Mouse (Mus musculus) neural tube, embryonic 12.5 days (tissue): ENCODE measurements around the gene Zdhhc8. TPM values are rescaled to one million over a fixed set of nuclear protein-coding genes. Genes with fewer than 3 reads are reported as not detected.
"Not testable (repeated sequence)": the region's sequence is repeated elsewhere in the genome, so short reads cannot be mapped to it uniquely, and the experiment has no call there.

Experiments
- ATAC-seq: fragments of 200-750 bp; cut with Nextera tagmentation; 2 replicates; pipeline ENCODE4 v1.8.0; 2017; ENCODE audit warnings: low read depth, mild to moderate bottlenecking, moderate TSS enrichment, moderate library complexity; ENCODE audit not compliant: low FRiP score
- H3K27ac ChIP-seq: fragments of 300-500 bp; sonication (generic); 2 replicates; pipeline ENCODE4 v1.5.1; 2016
- H3K27me3 ChIP-seq: fragments of 300-500 bp; sonication (generic); replicated peaks from 2 replicates; pipeline ENCODE4 v1.6.1; 2016; ENCODE audit warnings: mild to moderate bottlenecking
- H3K36me3 ChIP-seq: fragments of 300-500 bp; sonication (generic); 2 replicates; pipeline ENCODE4 v1.6.1; 2016; ENCODE audit warnings: mild to moderate bottlenecking
- H3K4me1 ChIP-seq: fragments of 300-500 bp; sonication (generic); 2 replicates; pipeline ENCODE4 v1.6.1; 2016
- H3K4me2 ChIP-seq: fragments of 300-500 bp; sonication (generic); replicated peaks from 2 replicates; pipeline ENCODE4 v1.6.1; 2016; ENCODE audit warnings: mild to moderate bottlenecking
- H3K4me3 ChIP-seq: fragments of 300-500 bp; sonication (generic); 2 replicates; pipeline ENCODE4 v1.5.1; 2016
- H3K9ac ChIP-seq: fragments of 300-500 bp; sonication (generic); 2 replicates; pipeline ENCODE4 v1.6.1; 2016; ENCODE audit warnings: mild to moderate bottlenecking
- H3K9me3 ChIP-seq: fragments of 300-500 bp; sonication (generic); 2 replicates; pipeline ENCODE4 v1.6.1; 2016; ENCODE audit warnings: mild to moderate bottlenecking
- WGBS: fragments of 180-500 bp; shearing (Covaris S2); methylation state at CpG from one replicate; pipeline ENCODE4 v1.1.7; 2016; 5-methylcytosine and 5-hydroxymethylcytosine counted together
- polyA plus RNA-seq: library from polyadenylated mRNA; unstranded; fragments of >200 nt; fragmentation: Nextera tagmentation; extraction: Ambion mirVana; gene quantifications from 2 replicates; pipeline ENCODE4 v1.2.1, GENCODE M21; 2016

The Zdhhc8 gene
- polyA plus RNA-seq, 1 experiment from 2014 or later = 17.7 TPM

- 50% methylated on average over 7 of the region's 7 CpGs for WGBS
- no peak overlapping the region for H3K9ac ChIP-seq
- no peak overlapping the region for H3K27ac ChIP-seq
- H3K4me1 ChIP-seq = peaks cover 31% of the 10 kb centered on the region
- H3K36me3 ChIP-seq = no peaks in the 10 kb centered on the region
- no peaks in the 10 kb centered on the region for H3K27me3 ChIP-seq
- no peak overlapping the region for H3K4me2 ChIP-seq
- ATAC-seq = no peak; the same call in 1 of the 2 replicates
- H3K4me3 ChIP-seq = no peak overlapping the region
- no peaks in the 10 kb centered on the region for H3K9me3 ChIP-seq
Measured at GRCm38 (mm10) chr16:18203430-18204091, 31.4 kb downstream of the Zdhhc8 start.

GRCm38 (mm10) chr16:18202061-18202460 is 32.9 kb downstream of the Zdhhc8 start:
- Histone ChIP-seq H3K9me3 (no peaks in the 10 kb centered on the region), H3K4me1 (peaks cover 46% of the 10 kb centered on the region), H3K27me3 (no peaks in the 10 kb centered on the region; the same call in 1 of the 2 replicates), H3K27ac (no peak overlapping the region), H3K4me2 (no peak overlapping the region), H3K36me3 (no peaks in the 10 kb centered on the region), H3K9ac (no peak overlapping the region), H3K4me3 (no peak overlapping the region)
- no peak for ATAC-seq
- WGBS = 100% methylated on average over 1 of the region's 1 CpGs

DNA sequence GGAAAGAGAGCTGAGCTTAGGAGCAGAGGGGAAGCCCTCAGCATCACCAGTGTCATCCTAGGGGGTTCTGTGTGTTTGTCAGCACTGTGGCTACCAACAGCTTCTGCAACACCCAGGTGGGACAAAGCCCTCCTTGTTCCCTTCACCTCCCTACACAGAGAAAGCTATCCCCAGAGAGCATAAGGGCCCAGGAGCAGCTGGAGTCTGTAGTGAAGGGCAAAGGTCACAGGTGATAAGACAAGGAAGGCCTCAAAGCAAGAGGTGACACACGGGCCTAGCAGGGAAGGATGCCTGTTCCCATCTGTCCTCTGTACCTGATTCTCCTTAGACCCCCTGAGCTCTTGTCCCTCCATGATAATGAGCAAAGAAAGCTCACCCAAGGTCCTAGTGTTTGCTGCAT is 33.3 kb downstream of the Zdhhc8 start:
- H3K36me3 ChIP-seq = no peaks in the 10 kb centered on the region
- no peaks in the 10 kb centered on the region for H3K9me3 ChIP-seq
- H3K9ac ChIP-seq = no peak overlapping the region
- no peak overlapping the region for H3K4me2 ChIP-seq
- no peak overlapping the region for H3K4me3 ChIP-seq
- ATAC-seq = no peak
- H3K27me3 ChIP-seq = no peaks in the 10 kb centered on the region; the same call in 1 of the 2 replicates
- H3K4me1 ChIP-seq = peaks cover 51% of the 10 kb centered on the region
- no peak overlapping the region for H3K27ac ChIP-seq
- WGBS = 44% methylated on average over 1 of the region's 1 CpGs

DNA sequence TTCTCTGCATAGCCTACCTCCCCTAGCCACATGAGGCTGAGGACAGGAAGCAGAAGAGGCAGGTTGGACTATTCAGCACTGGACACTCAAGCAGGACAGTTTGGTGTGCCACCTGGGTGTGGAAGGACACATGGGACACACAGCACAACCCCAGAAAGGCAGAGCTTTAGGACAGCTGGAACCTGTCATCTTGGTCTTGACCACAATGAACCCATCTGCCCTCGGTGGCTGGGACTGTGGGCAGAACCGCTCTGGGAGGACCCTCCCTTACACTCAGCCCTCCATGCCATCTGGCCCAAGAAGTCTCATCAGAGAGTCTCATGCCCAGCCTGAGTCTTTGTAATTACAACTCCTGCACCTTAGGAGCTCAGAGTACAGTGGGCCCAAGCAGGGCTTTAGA is 34.9 kb downstream of the Zdhhc8 start:
- Histone ChIP-seq H3K27ac (no peak overlapping the region), H3K27me3 (no peaks in the 10 kb centered on the region; the same call in 1 of the 2 replicates), H3K4me2 (no peak overlapping the region), H3K9ac (no peak overlapping the region), H3K36me3 (no peaks in the 10 kb centered on the region), H3K4me1 (peaks cover 65% of the 10 kb centered on the region), H3K4me3 (no peak overlapping the region), H3K9me3 (no peaks in the 10 kb centered on the region)
- ATAC-seq = no peak
- 87% methylated on average over 2 of the region's 2 CpGs for WGBS

- no peak overlapping the region for H3K4me2 ChIP-seq
- peak overlapping the region; percentile 33; the same call in 1 of the 2 replicates for H3K27ac ChIP-seq
- peak overlapping the region; percentile 13; the same call in 1 of the 2 replicates for H3K9ac ChIP-seq
- H3K4me1 ChIP-seq = peaks cover 77% of the 10 kb centered on the region
- H3K4me3 ChIP-seq = no peak overlapping the region
- H3K27me3 ChIP-seq = no peaks in the 10 kb centered on the region; the same call in 1 of the 2 replicates
- WGBS = 34% methylated on average over 10 of the region's 10 CpGs
- H3K9me3 ChIP-seq = no peaks in the 10 kb centered on the region
- 0 out of 2 replicates have a peak, but pooled peaks have one; percentile 34 for ATAC-seq
- no peaks in the 10 kb centered on the region for H3K36me3 ChIP-seq
Measured at GRCm38 (mm10) chr16:18198365-18199098, 36.4 kb downstream of the Zdhhc8 start.

DNA sequence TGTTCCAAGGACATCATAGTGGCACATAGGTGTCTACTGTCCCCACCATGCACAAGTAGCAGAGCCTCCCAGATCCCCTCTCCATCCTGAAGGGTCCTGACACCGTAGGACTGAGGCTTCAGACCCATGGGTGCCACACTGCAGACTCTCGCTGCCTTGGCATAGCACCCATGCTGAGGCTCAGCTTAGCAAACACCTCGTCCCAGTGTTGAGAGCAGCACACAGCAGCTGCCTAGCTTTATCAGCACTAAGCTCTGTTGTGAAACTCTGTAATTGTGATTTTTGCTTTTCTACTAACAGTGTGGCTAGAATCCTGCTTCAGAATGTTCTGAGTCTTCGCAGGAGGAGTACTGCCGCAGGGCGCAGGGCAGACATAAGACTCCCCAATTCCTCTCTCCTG is 37.1 kb downstream of the Zdhhc8 start:
- Histone ChIP-seq H3K36me3 (no peaks in the 10 kb centered on the region), H3K27ac (no peak overlapping the region), H3K4me3 (no peak overlapping the region), H3K27me3 (no peaks in the 10 kb centered on the region; the same call in 1 of the 2 replicates), H3K4me2 (no peak overlapping the region), H3K9ac (no peak overlapping the region), H3K4me1 (peaks cover 74% of the 10 kb centered on the region), H3K9me3 (no peaks in the 10 kb centered on the region)
- ATAC-seq = no peak
- 87% methylated on average over 6 of the region's 6 CpGs for WGBS

DNA sequence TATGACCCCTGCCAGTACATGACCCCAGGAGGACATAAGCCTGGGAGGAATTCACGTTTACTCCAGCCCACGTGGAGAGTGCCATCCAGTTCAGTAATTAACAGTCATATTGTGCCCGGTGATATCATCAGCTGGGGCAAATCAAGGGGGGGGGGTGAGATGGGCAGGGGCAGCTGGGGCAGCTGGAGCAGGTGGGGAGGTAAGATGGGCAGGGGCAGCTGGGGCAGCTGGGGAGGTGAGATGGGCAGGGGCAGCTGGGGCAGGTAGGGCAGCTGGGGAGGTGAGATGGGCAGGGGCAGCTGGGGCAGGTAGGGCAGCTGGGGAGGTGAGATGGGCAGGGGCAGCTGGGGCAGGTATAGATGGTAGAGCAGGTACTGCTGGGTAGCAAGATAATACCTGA is 39.4 kb downstream of the Zdhhc8 start:
- not testable (repeated sequence) for H3K36me3 ChIP-seq, H3K4me3 ChIP-seq
- peaks cover 68% of the 10 kb centered on the region for H3K4me1 ChIP-seq

DNA sequence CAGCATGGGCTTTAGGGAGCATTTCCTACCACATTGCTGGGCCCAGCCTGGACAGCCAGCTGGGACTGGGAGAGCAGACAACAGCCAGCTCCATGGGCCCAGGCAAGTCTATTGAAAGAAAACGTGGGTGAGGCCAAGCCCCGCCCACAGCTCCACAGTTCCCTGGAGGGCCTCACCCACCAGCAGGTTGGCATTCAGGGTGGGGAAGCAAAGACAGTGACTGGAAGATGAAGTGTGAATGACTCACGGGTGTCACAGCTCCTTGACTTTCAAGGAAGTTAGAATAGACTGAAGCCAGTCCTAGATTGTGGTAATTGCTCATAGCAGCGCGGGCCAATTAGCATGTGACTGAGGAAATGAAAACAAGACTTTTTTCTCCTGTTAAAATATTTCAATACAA is 39.9 kb downstream of the Zdhhc8 start:
- Histone ChIP-seq H3K36me3 (no peaks in the 10 kb centered on the region), H3K27me3 (no peaks in the 10 kb centered on the region; the same call in 1 of the 2 replicates), H3K9ac (no peak overlapping the region), H3K4me3 (no peak overlapping the region; the same call in 1 of the 2 replicates), H3K4me2 (no peak overlapping the region), H3K9me3 (no peaks in the 10 kb centered on the region), H3K27ac (0 out of 2 replicates have a peak overlapping the region, but pooled peaks have one; percentile 47), H3K4me1 (peaks cover 63% of the 10 kb centered on the region)
- ATAC-seq = no peak
- 56% methylated on average over 5 of the region's 5 CpGs for WGBS

More for the DNA sequence above, 39.4 kb downstream of the Zdhhc8 start:
- not testable (repeated sequence) for H3K4me2 ChIP-seq, H3K27me3 ChIP-seq, H3K27ac ChIP-seq, H3K9ac ChIP-seq, ATAC-seq, H3K9me3 ChIP-seq
- WGBS = 31% methylated on average over 3 of the region's 3 CpGs

DNA sequence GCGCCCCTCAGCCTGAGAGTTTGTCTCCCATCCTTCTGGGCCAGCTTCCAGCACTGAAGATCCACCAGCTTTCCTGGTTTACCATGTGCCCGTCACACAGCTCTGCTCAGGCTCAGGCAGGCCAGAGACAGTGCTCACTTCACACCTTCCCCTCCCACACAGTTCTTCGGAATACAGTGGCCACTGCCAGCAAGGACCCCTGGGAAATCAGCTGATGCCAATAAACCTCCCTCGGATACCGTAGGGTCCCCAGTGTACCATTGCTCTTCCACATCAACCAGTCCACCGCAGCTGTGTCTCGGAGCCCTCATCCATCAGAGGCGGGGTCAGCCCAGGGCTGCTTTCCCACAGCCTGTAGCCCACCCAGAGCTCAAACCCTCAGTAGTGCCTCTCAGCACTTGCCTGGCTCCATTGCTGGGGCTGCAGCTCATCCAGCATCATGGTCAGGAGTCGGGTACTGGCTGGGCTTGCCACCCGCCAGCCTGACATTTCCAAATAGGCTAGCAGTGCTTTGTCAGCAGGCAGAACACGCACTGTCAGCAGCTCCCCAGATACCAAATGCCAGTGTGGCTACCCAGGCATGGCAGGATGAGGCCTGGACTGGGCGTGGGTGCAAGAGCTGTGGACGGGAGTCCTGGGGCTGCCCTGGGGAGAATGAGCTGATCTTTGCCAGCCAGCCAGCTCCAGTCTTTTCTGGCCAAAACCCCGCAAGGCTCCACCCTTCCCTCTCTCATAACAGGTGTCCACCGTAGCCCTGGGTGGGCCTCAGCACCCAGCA is 40.5 kb downstream of the Zdhhc8 start:
- Histone ChIP-seq H3K27ac (peak overlapping the region; percentile 47; the same call in 1 of the 2 replicates), H3K36me3 (no peaks in the 10 kb centered on the region), H3K27me3 (no peaks in the 10 kb centered on the region; the same call in 1 of the 2 replicates), H3K4me1 (peaks cover 57% of the 10 kb centered on the region), H3K9ac (no peak overlapping the region), H3K4me2 (no peak overlapping the region), H3K4me3 (no peak overlapping the region), H3K9me3 (no peaks in the 10 kb centered on the region)
- peak; percentile 69 for ATAC-seq
- WGBS = 45% methylated on average over 15 of the region's 15 CpGs

- Histone ChIP-seq H3K4me1 (peaks cover 28% of the 10 kb centered on the region), H3K4me3 (no peak overlapping the region), H3K27ac (no peak overlapping the region), H3K9me3 (no peaks in the 10 kb centered on the region), H3K4me2 (no peak overlapping the region), H3K9ac (no peak overlapping the region), H3K36me3 (no peaks in the 10 kb centered on the region), H3K27me3 (no peaks in the 10 kb centered on the region)
- WGBS = 86% methylated on average over 2 of the region's 2 CpGs
- no peak for ATAC-seq
Measured at GRCm38 (mm10) chr16:18191006-18191405, 43.9 kb downstream of the Zdhhc8 start.

GRCm38 (mm10) chr16:18187221-18187620 is 47.7 kb downstream of the Zdhhc8 start:
- H3K9ac ChIP-seq = no peak overlapping the region

GRCm38 (mm10) chr16:18186798-18187197 is 48.1 kb downstream of the Zdhhc8 start:
- no peaks in the 10 kb centered on the region for H3K36me3 ChIP-seq
- no peak overlapping the region for H3K27ac ChIP-seq
- H3K27me3 ChIP-seq = no peaks in the 10 kb centered on the region
- ATAC-seq = no peak
- H3K4me2 ChIP-seq = no peak overlapping the region
- no peaks in the 10 kb centered on the region for H3K9me3 ChIP-seq
- 84% methylated on average over 4 of the region's 4 CpGs for WGBS
- no peak overlapping the region for H3K9ac ChIP-seq
- no peak overlapping the region for H3K4me3 ChIP-seq
- H3K4me1 ChIP-seq = peaks cover 16% of the 10 kb centered on the region

More at GRCm38 (mm10) chr16:18187221-18187620, 47.7 kb downstream of the Zdhhc8 start:
- ATAC-seq = no peak
- H3K4me1 ChIP-seq = peaks cover 12% of the 10 kb centered on the region
- no peaks in the 10 kb centered on the region for H3K36me3 ChIP-seq
- no peaks in the 10 kb centered on the region for H3K27me3 ChIP-seq
- WGBS = 86% methylated on average over 3 of the region's 3 CpGs
- no peak overlapping the region for H3K27ac ChIP-seq
- H3K9me3 ChIP-seq = no peaks in the 10 kb centered on the region
- no peak overlapping the region for H3K4me2 ChIP-seq
- H3K4me3 ChIP-seq = no peak overlapping the region
